Mouse (Mus musculus): ENCODE results near the gene Tma16. TPM values are rescaled to one million over a fixed set of nuclear protein-coding genes. Genes with fewer than 3 reads are reported as not detected.

The Tma16 gene
- polyA plus RNA-seq, 1 experiment from 2014 or later: 12.7 TPM

DNA sequence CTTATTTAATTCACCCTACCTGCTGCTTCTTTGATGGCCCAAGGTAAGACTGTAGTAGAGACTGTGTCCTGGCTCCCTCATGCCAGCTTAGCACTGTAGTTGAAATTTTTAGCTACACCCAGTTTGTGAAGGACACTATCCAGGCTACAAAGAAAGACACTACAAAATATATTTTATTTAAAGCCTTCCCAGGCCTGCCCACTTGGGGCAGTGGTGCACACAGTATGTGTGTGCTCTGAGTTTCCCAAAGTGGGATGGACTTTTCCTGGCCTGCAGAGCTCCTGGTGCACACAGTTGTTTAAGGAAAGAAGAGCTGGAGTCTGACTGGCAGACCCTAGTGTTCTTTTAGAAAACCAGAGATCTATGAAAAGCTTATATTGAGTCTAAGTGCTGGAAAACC, 29.3 kb downstream of the Tma16 start:
- ATAC-seq: no peak
- Histone ChIP-seq H3K4me3 (no peak overlapping the region), H3K9ac (no peak overlapping the region), H3K36me3 (no peaks in the 10 kb centered on the region), H3K27ac (no peak overlapping the region), H3K4me2 (no peak overlapping the region), H3K9me3 (replicated peaks) (no peaks in the 10 kb centered on the region), H3K4me1 (no peaks in the 10 kb centered on the region), H3K27me3 (replicated peaks) (no peaks in the 10 kb centered on the region)

GRCm38 (mm10) chr8:66450691-66451090, 35.6 kb downstream of the Tma16 start:
- H3K9ac ChIP-seq: no peak overlapping the region
- ATAC-seq: no peak
- no peaks in the 10 kb centered on the region for H3K27me3 ChIP-seq (replicated peaks)
- WGBS (ENCODE audit: insufficient replicate concordance): 21% methylated on average over 5 of the region's 5 CpGs
- no peaks in the 10 kb centered on the region for H3K9me3 ChIP-seq (replicated peaks)
- no peaks in the 10 kb centered on the region for H3K36me3 ChIP-seq
- no peaks in the 10 kb centered on the region for H3K4me1 ChIP-seq
- H3K27ac ChIP-seq: no peak overlapping the region
- no peak overlapping the region for H3K4me3 ChIP-seq
- no peak overlapping the region for H3K4me2 ChIP-seq

DNA sequence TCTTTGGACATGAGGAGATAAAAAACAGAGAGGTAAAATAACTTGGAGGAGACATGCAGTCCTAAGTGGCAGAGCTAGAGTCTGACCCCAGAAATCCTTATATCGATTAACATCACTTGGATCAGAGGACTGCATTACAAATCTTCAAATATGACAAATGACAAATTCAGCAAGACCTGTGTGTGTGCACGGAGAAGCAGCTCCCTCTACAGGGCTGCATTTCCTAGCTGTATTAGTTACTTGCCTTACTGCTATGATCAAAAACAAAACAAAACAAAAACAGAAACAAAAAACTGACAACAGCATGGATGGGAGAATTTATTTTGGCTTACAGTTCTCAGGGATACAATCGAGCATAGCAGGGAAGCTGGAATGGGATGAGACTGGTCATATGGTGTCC, 41.0 kb downstream of the Tma16 start:
- Histone ChIP-seq H3K27ac (no peak overlapping the region), H3K4me3 (no peak overlapping the region), H3K36me3 (no peaks in the 10 kb centered on the region), H3K4me2 (no peak overlapping the region), H3K4me1 (no peaks in the 10 kb centered on the region), H3K27me3 (replicated peaks) (no peaks in the 10 kb centered on the region), H3K9me3 (replicated peaks) (no peaks in the 10 kb centered on the region), H3K9ac (no peak overlapping the region)
- no peak for ATAC-seq
- WGBS (ENCODE audit: insufficient replicate concordance): 43% methylated on average over 3 of the region's 3 CpGs

- Histone ChIP-seq H3K4me3 (no peak overlapping the region), H3K9ac (no peak overlapping the region), H3K4me2 (no peak overlapping the region), H3K9me3 (replicated peaks) (no peaks in the 10 kb centered on the region), H3K4me1 (no peaks in the 10 kb centered on the region), H3K36me3 (no peaks in the 10 kb centered on the region), H3K27me3 (replicated peaks) (no peaks in the 10 kb centered on the region), H3K27ac (no peak overlapping the region)
- no peak for ATAC-seq
- WGBS (ENCODE audit: insufficient replicate concordance): 39% methylated on average over 5 of the region's 5 CpGs
These were observed 42.2 kb downstream of the Tma16 start for GRCm38 (mm10) chr8:66444141-66444540.

GRCm38 (mm10) chr8:66442778-66443177, 43.6 kb downstream of the Tma16 start:
- no peak overlapping the region for H3K9ac ChIP-seq
- ATAC-seq: no peak

DNA sequence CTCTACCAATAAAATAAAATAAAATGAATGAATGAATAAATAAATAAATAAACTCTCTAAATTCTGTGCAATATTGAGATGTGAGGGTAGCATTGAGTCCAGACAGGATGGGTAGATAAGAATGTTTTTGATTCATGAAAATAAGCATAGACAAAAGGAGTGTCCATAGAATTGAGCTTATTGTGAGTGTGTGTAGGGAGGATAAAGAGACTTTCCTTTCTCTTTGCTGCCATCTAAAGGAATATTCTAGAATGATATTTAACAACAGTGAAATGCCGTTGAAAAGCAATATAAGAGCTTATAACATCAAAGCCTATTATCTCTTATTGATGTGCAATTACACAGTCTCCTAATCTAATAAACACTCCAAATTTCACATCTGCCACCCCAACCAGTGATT, 45.2 kb downstream of the Tma16 start:
- WGBS (ENCODE audit: insufficient replicate concordance): 23% methylated on average over 1 of the region's 1 CpGs
- Histone ChIP-seq H3K9me3 (replicated peaks) (no peaks in the 10 kb centered on the region), H3K9ac (no peak overlapping the region), H3K36me3 (no peaks in the 10 kb centered on the region), H3K27me3 (replicated peaks) (no peaks in the 10 kb centered on the region), H3K4me3 (no peak overlapping the region), H3K4me1 (0 out of 2 replicates have a peak, but pooled peaks cover 3% of the 10 kb centered on the region), H3K4me2 (no peak overlapping the region), H3K27ac (no peak overlapping the region)
- no peak for ATAC-seq

More at GRCm38 (mm10) chr8:66442778-66443177, 43.6 kb downstream of the Tma16 start:
- no peaks in the 10 kb centered on the region for H3K4me1 ChIP-seq
- H3K4me3 ChIP-seq: no peak overlapping the region
- no peaks in the 10 kb centered on the region for H3K9me3 ChIP-seq (replicated peaks)
- H3K27ac ChIP-seq: no peak overlapping the region
- no peaks in the 10 kb centered on the region for H3K27me3 ChIP-seq (replicated peaks)
- WGBS (ENCODE audit: insufficient replicate concordance): 20% methylated on average over 1 of the region's 1 CpGs
- no peak overlapping the region for H3K4me2 ChIP-seq
- H3K36me3 ChIP-seq: no peaks in the 10 kb centered on the region

- no peaks in the 10 kb centered on the region for H3K27me3 ChIP-seq (replicated peaks)
- no peak overlapping the region for H3K9ac ChIP-seq
- no peak overlapping the region for H3K27ac ChIP-seq
- no peak overlapping the region for H3K4me3 ChIP-seq
- 0 out of 2 replicates have a peak, but pooled peaks cover 3% of the 10 kb centered on the region for H3K4me1 ChIP-seq
- no peaks in the 10 kb centered on the region for H3K36me3 ChIP-seq
- no peak for ATAC-seq
- H3K4me2 ChIP-seq: no peak overlapping the region
- no peaks in the 10 kb centered on the region for H3K9me3 ChIP-seq (replicated peaks)
- WGBS (ENCODE audit: insufficient replicate concordance): 68% methylated on average over 4 of the region's 4 CpGs
These were observed 47.9 kb downstream of the Tma16 start for GRCm38 (mm10) chr8:66438468-66438867.

DNA sequence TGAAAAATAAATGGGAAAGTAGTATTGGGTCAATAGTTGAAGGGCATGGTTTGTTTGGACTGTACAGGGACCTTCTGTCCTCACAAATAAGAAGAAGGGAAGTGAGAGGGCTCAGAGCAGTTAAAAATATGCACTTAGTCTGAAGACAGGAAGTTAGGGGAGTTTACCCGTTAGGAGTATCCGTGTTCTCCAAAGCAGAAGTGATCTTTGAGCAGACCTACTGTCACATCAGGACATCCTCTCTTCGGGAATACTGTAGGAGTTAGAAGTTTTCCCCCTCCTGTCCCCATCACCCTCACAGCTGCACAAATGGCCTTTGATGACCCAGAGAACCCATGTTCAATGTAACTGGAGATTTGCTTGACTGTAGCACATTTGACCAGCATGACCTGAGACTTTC, 48.4 kb downstream of the Tma16 start:
- Histone ChIP-seq H3K4me1 (0 out of 2 replicates have a peak, but pooled peaks cover 3% of the 10 kb centered on the region), H3K27ac (no peak overlapping the region), H3K4me2 (no peak overlapping the region), H3K4me3 (no peak overlapping the region), H3K36me3 (no peaks in the 10 kb centered on the region), H3K9me3 (replicated peaks) (no peaks in the 10 kb centered on the region), H3K9ac (no peak overlapping the region), H3K27me3 (replicated peaks) (no peaks in the 10 kb centered on the region)
- no peak for ATAC-seq
- 13% methylated on average over 3 of the region's 3 CpGs for WGBS (ENCODE audit: insufficient replicate concordance)

GRCm38 (mm10) chr8:66436804-66437203, 49.5 kb downstream of the Tma16 start:
- H3K4me2 ChIP-seq: no peak overlapping the region
- H3K9ac ChIP-seq: no peak overlapping the region
- 0 out of 2 replicates have a peak, but pooled peaks cover 3% of the 10 kb centered on the region for H3K4me1 ChIP-seq
- no peak overlapping the region for H3K4me3 ChIP-seq
- no peak overlapping the region for H3K27ac ChIP-seq
- no peaks in the 10 kb centered on the region for H3K9me3 ChIP-seq (replicated peaks)
- 56% methylated on average over 1 of the region's 1 CpGs for WGBS (ENCODE audit: insufficient replicate concordance)
- H3K36me3 ChIP-seq: no peaks in the 10 kb centered on the region
- H3K27me3 ChIP-seq (replicated peaks): no peaks in the 10 kb centered on the region
- ATAC-seq: no peak

DNA sequence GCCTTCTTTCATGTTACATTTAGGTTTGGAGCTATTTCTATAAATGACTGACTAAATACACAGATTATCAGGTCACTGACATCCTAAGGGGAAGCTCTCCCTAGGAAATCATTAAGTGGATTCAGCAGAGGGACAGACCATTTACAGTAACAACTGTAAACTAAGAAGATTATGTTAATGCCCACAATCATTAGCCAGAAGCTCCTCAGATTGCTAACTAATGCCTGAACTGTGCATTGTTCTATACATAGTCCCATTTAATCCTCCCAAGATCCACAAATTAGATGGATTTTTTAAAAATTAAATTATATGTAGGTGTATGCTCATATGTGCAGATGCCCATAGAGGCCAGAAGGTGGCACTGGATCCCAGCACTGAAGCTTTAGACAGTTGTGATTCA, 52.8 kb downstream of the Tma16 start:
- no peak overlapping the region for H3K4me3 ChIP-seq
- no peaks in the 10 kb centered on the region for H3K27me3 ChIP-seq (replicated peaks)
- 0 out of 2 replicates have a peak, but pooled peaks cover 3% of the 10 kb centered on the region for H3K4me1 ChIP-seq
- H3K4me2 ChIP-seq: no peak overlapping the region
- H3K27ac ChIP-seq: no peak overlapping the region
- no peak overlapping the region for H3K9ac ChIP-seq
- no peaks in the 10 kb centered on the region for H3K9me3 ChIP-seq (replicated peaks)
- no peak for ATAC-seq
- H3K36me3 ChIP-seq: no peaks in the 10 kb centered on the region

- no peaks in the 10 kb centered on the region for H3K4me1 ChIP-seq
- H3K27ac ChIP-seq: no peak overlapping the region
- no peak for ATAC-seq
- 40% methylated on average over 2 of the region's 2 CpGs for WGBS (ENCODE audit: insufficient replicate concordance)
- no peaks in the 10 kb centered on the region for H3K27me3 ChIP-seq (replicated peaks)
- H3K36me3 ChIP-seq: no peaks in the 10 kb centered on the region
- no peak overlapping the region for H3K4me2 ChIP-seq
- H3K9me3 ChIP-seq (replicated peaks): no peaks in the 10 kb centered on the region
- H3K4me3 ChIP-seq: no peak overlapping the region
- H3K9ac ChIP-seq: no peak overlapping the region
These were observed 55.7 kb downstream of the Tma16 start for GRCm38 (mm10) chr8:66430639-66431038.
